Mouse (Mus musculus): ENCODE measurements around the gene Golm1. TPM values are rescaled to one million over a fixed set of nuclear protein-coding genes. Genes with fewer than 3 reads are reported as not detected.
"Not testable (repeated sequence)": the region's sequence is repeated elsewhere in the genome, so short reads cannot be mapped to it uniquely, and the experiment has no call there.

Gene Golm1
- polyA plus RNA-seq, 1 experiment from 2014 or later, result 34.5 TPM

GRCm38 (mm10) chr13:59603096-59603495 is 72.5 kb downstream of the Golm1 start:
- Histone ChIP-seq H3K4me2 (ENCODE audit: low read depth, low read length) (no peak overlapping the region), H3K9ac (ENCODE audit: low read length) (no peak overlapping the region), H3K36me3 (ENCODE audit: control insufficient read depth, insufficient read depth, low read length) (peaks cover 39% of the 10 kb centered on the region), H3K4me3 (ENCODE audit: low read length) (no peak overlapping the region), H3K4me1 (replicated peaks; ENCODE audit: control insufficient read depth, insufficient read depth, low read length) (no peaks in the 10 kb centered on the region), H3K9me3 (ENCODE audit: control insufficient read depth, low read length) (no peaks in the 10 kb centered on the region), H3K27ac (ENCODE audit: low read length) (no peak overlapping the region), H3K27me3 (ENCODE audit: control insufficient read depth, insufficient read depth, low read depth, low read length) (no peaks in the 10 kb centered on the region)
- 94% methylated on average over 5 of the region's 5 CpGs for WGBS
- ATAC-seq (ENCODE audit: low read depth), result no peak

- H3K4me1 ChIP-seq (replicated peaks; ENCODE audit: control insufficient read depth, insufficient read depth, low read length), result 0 out of 2 replicates have a peak, but pooled peaks cover under 1% of the 10 kb centered on the region
- H3K9ac ChIP-seq (ENCODE audit: low read length), result no peak overlapping the region
- no peaks in the 10 kb centered on the region for H3K27me3 ChIP-seq (ENCODE audit: control insufficient read depth, insufficient read depth, low read depth, low read length)
- H3K9me3 ChIP-seq (ENCODE audit: control insufficient read depth, low read length), result no peaks in the 10 kb centered on the region
- no peak overlapping the region for H3K27ac ChIP-seq (ENCODE audit: low read length)
- ATAC-seq (ENCODE audit: low read depth), result no peak
- WGBS, result 81% methylated on average over 1 of the region's 1 CpGs
- no peak overlapping the region for H3K4me2 ChIP-seq (ENCODE audit: low read depth, low read length)
- no peak overlapping the region for H3K4me3 ChIP-seq (ENCODE audit: low read length)
- peaks cover 8% of the 10 kb centered on the region for H3K36me3 ChIP-seq (ENCODE audit: control insufficient read depth, insufficient read depth, low read length)
These were observed 83.0 kb downstream of the Golm1 start for GRCm38 (mm10) chr13:59592630-59593029.

- not testable (repeated sequence) for H3K36me3 ChIP-seq (ENCODE audit: control insufficient read depth, insufficient read depth, low read length); ATAC-seq (ENCODE audit: low read depth); H3K4me3 ChIP-seq (ENCODE audit: low read length)
These were observed 83.6 kb downstream of the Golm1 start for GRCm38 (mm10) chr13:59592058-59592457.

GRCm38 (mm10) chr13:59590691-59591090 is 84.9 kb downstream of the Golm1 start:
- peaks cover 18% of the 10 kb centered on the region for H3K4me1 ChIP-seq (replicated peaks; ENCODE audit: control insufficient read depth, insufficient read depth, low read length)
- no peak overlapping the region for H3K27ac ChIP-seq (ENCODE audit: low read length)
- H3K9ac ChIP-seq (ENCODE audit: low read length), result no peak overlapping the region
- H3K36me3 ChIP-seq (ENCODE audit: control insufficient read depth, insufficient read depth, low read length), result peaks cover 8% of the 10 kb centered on the region
- no peak overlapping the region for H3K4me3 ChIP-seq (ENCODE audit: low read length)
- no peak overlapping the region for H3K4me2 ChIP-seq (ENCODE audit: low read depth, low read length)
- no peaks in the 10 kb centered on the region for H3K9me3 ChIP-seq (ENCODE audit: control insufficient read depth, low read length)
- no peaks in the 10 kb centered on the region for H3K27me3 ChIP-seq (ENCODE audit: control insufficient read depth, insufficient read depth, low read depth, low read length)
- WGBS, result 89% methylated on average over 4 of the region's 4 CpGs
- no peak for ATAC-seq (ENCODE audit: low read depth)

More at GRCm38 (mm10) chr13:59592058-59592457, 83.6 kb downstream of the Golm1 start:
- H3K9me3 ChIP-seq (ENCODE audit: control insufficient read depth, low read length); H3K9ac ChIP-seq (ENCODE audit: low read length); H3K4me1 ChIP-seq (replicated peaks; ENCODE audit: control insufficient read depth, insufficient read depth, low read length); H3K27ac ChIP-seq (ENCODE audit: low read length); H3K4me2 ChIP-seq (ENCODE audit: low read depth, low read length); H3K27me3 ChIP-seq (ENCODE audit: control insufficient read depth, insufficient read depth, low read depth, low read length): not testable (repeated sequence)
- WGBS, result 90% methylated on average over 3 of the region's 3 CpGs

GRCm38 (mm10) chr13:59589672-59590071 is 85.9 kb downstream of the Golm1 start:
- ATAC-seq (ENCODE audit: low read depth), result no peak
- no peak overlapping the region for H3K27ac ChIP-seq (ENCODE audit: low read length)
- 78% methylated on average over 4 of the region's 4 CpGs for WGBS
- H3K36me3 ChIP-seq (ENCODE audit: control insufficient read depth, insufficient read depth, low read length), result peaks cover 8% of the 10 kb centered on the region
- H3K27me3 ChIP-seq (ENCODE audit: control insufficient read depth, insufficient read depth, low read depth, low read length), result no peaks in the 10 kb centered on the region
- H3K4me2 ChIP-seq (ENCODE audit: low read depth, low read length), result no peak overlapping the region
- H3K9ac ChIP-seq (ENCODE audit: low read length), result no peak overlapping the region
- H3K4me1 ChIP-seq (replicated peaks; ENCODE audit: control insufficient read depth, insufficient read depth, low read length), result peaks cover 18% of the 10 kb centered on the region
- H3K4me3 ChIP-seq (ENCODE audit: low read length), result no peak overlapping the region
- H3K9me3 ChIP-seq (ENCODE audit: control insufficient read depth, low read length), result no peaks in the 10 kb centered on the region

- peaks cover 21% of the 10 kb centered on the region for H3K4me1 ChIP-seq (replicated peaks; ENCODE audit: control insufficient read depth, insufficient read depth, low read length)
- H3K27ac ChIP-seq (ENCODE audit: low read length), result no peak overlapping the region
- H3K36me3 ChIP-seq (ENCODE audit: control insufficient read depth, insufficient read depth, low read length), result peaks cover 3% of the 10 kb centered on the region
- ATAC-seq (ENCODE audit: low read depth), result no peak
- H3K9me3 ChIP-seq (ENCODE audit: control insufficient read depth, low read length), result no peaks in the 10 kb centered on the region
- H3K4me3 ChIP-seq (ENCODE audit: low read length), result no peak overlapping the region
- H3K27me3 ChIP-seq (ENCODE audit: control insufficient read depth, insufficient read depth, low read depth, low read length), result no peaks in the 10 kb centered on the region
- no peak overlapping the region for H3K9ac ChIP-seq (ENCODE audit: low read length)
- 84% methylated on average over 2 of the region's 2 CpGs for WGBS
- no peak overlapping the region for H3K4me2 ChIP-seq (ENCODE audit: low read depth, low read length)
These were observed 88.4 kb downstream of the Golm1 start for GRCm38 (mm10) chr13:59587201-59587600.

GRCm38 (mm10) chr13:59585648-59586005 is 90.0 kb downstream of the Golm1 start:
- no peak for ATAC-seq (ENCODE audit: low read depth)
- 0% methylated on average over 27 of the region's 28 CpGs for WGBS

GRCm38 (mm10) chr13:59584947-59585647 is 90.5 kb downstream of the Golm1 start, which contains the start of the genes Agtpbp1 and Naa35:
TSS of gene Agtpbp1 (minus strand) at chr13:59585227.
TSS of gene Naa35 (plus strand) at chr13:59585259.
- no peaks in the 10 kb centered on the region for H3K27me3 ChIP-seq (ENCODE audit: control insufficient read depth, insufficient read depth, low read depth, low read length)
- peak within 1 kb of the TSS; percentile 78 for H3K27ac ChIP-seq (ENCODE audit: low read length)
- peak within 1 kb of the TSS; percentile 98 for H3K4me2 ChIP-seq (ENCODE audit: low read depth, low read length)
- peak; percentile 98 for ATAC-seq (ENCODE audit: low read depth)
- peak within 1 kb of the TSS; percentile 97 for H3K4me3 ChIP-seq (ENCODE audit: low read length)
- under 1% methylated on average over 77 of the region's 83 CpGs for WGBS
- peaks cover 21% of the 10 kb centered on the region for H3K4me1 ChIP-seq (replicated peaks; ENCODE audit: control insufficient read depth, insufficient read depth, low read length)
- no peaks in the 10 kb centered on the region for H3K9me3 ChIP-seq (ENCODE audit: control insufficient read depth, low read length)
- no peaks in the 10 kb centered on the region for H3K36me3 ChIP-seq (ENCODE audit: control insufficient read depth, insufficient read depth, low read length)
- H3K9ac ChIP-seq (ENCODE audit: low read length), result peak within 1 kb of the TSS; percentile 91

More at GRCm38 (mm10) chr13:59585648-59586005, 90.0 kb downstream of the Golm1 start:
- peak overlapping the region; percentile 91 for H3K9ac ChIP-seq (ENCODE audit: low read length)
- no peaks in the 10 kb centered on the region for H3K9me3 ChIP-seq (ENCODE audit: control insufficient read depth, low read length)
- H3K27ac ChIP-seq (ENCODE audit: low read length), result peak overlapping the region; percentile 72
- peak overlapping the region; percentile 97 for H3K4me3 ChIP-seq (ENCODE audit: low read length)
- peak overlapping the region; percentile 69 for H3K4me2 ChIP-seq (ENCODE audit: low read depth, low read length)
- H3K27me3 ChIP-seq (ENCODE audit: control insufficient read depth, insufficient read depth, low read depth, low read length), result no peaks in the 10 kb centered on the region
- no peaks in the 10 kb centered on the region for H3K36me3 ChIP-seq (ENCODE audit: control insufficient read depth, insufficient read depth, low read length)
- H3K4me1 ChIP-seq (replicated peaks; ENCODE audit: control insufficient read depth, insufficient read depth, low read length), result peaks cover 21% of the 10 kb centered on the region

All from lung, embryonic 16.5 days (tissue).